Mouse (Mus musculus) retina, embryonic 14.5 days (tissue): ENCODE measurements around the gene Lurap1.

Experiments used
- DNase-seq: peaks from one replicate; pipeline ENCODE4 v3.0.0-alpha.2; 2015; ENCODE audit warnings: low spot score

The Lurap1 gene

GRCm38 (mm10) chr4:116160769-116161168, 9.6 kb upstream of the Lurap1 start:
- no peak for DNase-seq

- peak; percentile 64 for DNase-seq
These were observed 8.8 kb upstream of the Lurap1 start for GRCm38 (mm10) chr4:116159912-116160311.

- DNase-seq = no peak
These were observed 6.7 kb upstream of the Lurap1 start for GRCm38 (mm10) chr4:116157882-116158281.

- no peak for DNase-seq
These were observed 1.6 kb upstream of the Lurap1 start for GRCm38 (mm10) chr4:116152702-116153101.

GRCm38 (mm10) chr4:116150862-116151221, 296 bp downstream of the Lurap1 start:
- no peak for DNase-seq

GRCm38 (mm10) chr4:116150156-116150861, 829 bp downstream of the Lurap1 start:
- peak; percentile 80 for DNase-seq

GRCm38 (mm10) chr4:116149812-116150155, 1.4 kb downstream of the Lurap1 start:
- no peak for DNase-seq

GRCm38 (mm10) chr4:116143891-116144717, 7.0 kb downstream of the Lurap1 start:
- DNase-seq = peak; percentile 69

GRCm38 (mm10) chr4:116143317-116143811, 7.8 kb downstream of the Lurap1 start:
- no peak for DNase-seq

- DNase-seq = no peak
These were observed 8.9 kb downstream of the Lurap1 start for GRCm38 (mm10) chr4:116142269-116142668.

GRCm38 (mm10) chr4:116141736-116142135, 9.4 kb downstream of the Lurap1 start:
- DNase-seq = no peak

- DNase-seq = no peak
These were observed 10.2 kb downstream of the Lurap1 start for GRCm38 (mm10) chr4:116140801-116141574.

GRCm38 (mm10) chr4:116137421-116137996, 13.6 kb downstream of the Lurap1 start:
- DNase-seq = no peak

- DNase-seq = peak; percentile 78
These were observed 16.1 kb downstream of the Lurap1 start for GRCm38 (mm10) chr4:116134990-116135389.

GRCm38 (mm10) chr4:116133126-116133525, 18.0 kb downstream of the Lurap1 start:
- DNase-seq = no peak

- no peak for DNase-seq
These were observed 23.2 kb downstream of the Lurap1 start for GRCm38 (mm10) chr4:116127956-116128355.

- DNase-seq = no peak
These were observed 25.2 kb downstream of the Lurap1 start for GRCm38 (mm10) chr4:116125803-116126386.

GRCm38 (mm10) chr4:116123602-116124519, 27.3 kb downstream of the Lurap1 start, which contains the start of the genes Rad54l and Pomgnt1:
Rad54l (minus strand) TSS chr4:116123690.
Pomgnt1 (plus strand) TSS chr4:116123840.
- DNase-seq = peak; percentile 98

- no peak for DNase-seq
These were observed 28.4 kb downstream of the Lurap1 start for GRCm38 (mm10) chr4:116122762-116123161.

- DNase-seq = peak; percentile 73
These were observed 39.7 kb downstream of the Lurap1 start for GRCm38 (mm10) chr4:116111486-116111885.
